In genomic region chr6:37054435-37055020, GRCm38 (mm10) we compare ENCODE assay signal across 8 mouse cellular contexts.
DNase-seq lines count a peak whose midpoint lies in the region; ATAC-seq lines count a peak whose summit lies in the region.

No protein-coding gene starts in this region.

- peak; percentile 13; the same call in 1 of the 2 replicates for ATAC-seq in heart, embryonic 14.5 days (ENCODE audit: insufficient number of reproducible peaks, insufficient read depth, low FRiP score, low read depth)
- no peak for ATAC-seq in monocyte, adult 5-6 weeks (replicated peaks; ENCODE audit: insufficient number of reproducible peaks, low FRiP score, low TSS enrichment, poor library complexity, severe bottlenecking)

- H3K36me3 ChIP-seq in heart, embryonic 14.5 days (ENCODE audit: control insufficient read depth, insufficient read depth, low read length) = no peaks in the 10 kb centered on the region

- peak; percentile 24 for DNase-seq in adrenal gland, adult 2 months
- DNase-seq in adrenal gland, adult 18-20 months (ENCODE audit: low spot score in 2 of 2) = no peak
- DNase-seq in kidney, postnatal 14 days = peak; percentile 52
- DNase-seq in kidney, adult 11 months = no peak
- peak; percentile 74 for DNase-seq in MN1 (ENCODE audit: low spot score)
- DNase-seq in retina, postnatal 1 day = peak; percentile 64

- H3K9ac ChIP-seq in heart, embryonic 14.5 days (ENCODE audit: low read length) = no peak overlapping the region

- no peaks in the 10 kb centered on the region for H3K9me3 ChIP-seq in heart, embryonic 14.5 days (ENCODE audit: control insufficient read depth, low read length)

- H3K27me3 ChIP-seq in heart, embryonic 14.5 days (ENCODE audit: control insufficient read depth, insufficient read depth, low read length) = no peaks in the 10 kb centered on the region

- H3K4me2 ChIP-seq in heart, embryonic 14.5 days (ENCODE audit: low read length) = no peak overlapping the region

- no peak overlapping the region for H3K27ac ChIP-seq in heart, embryonic 14.5 days (replicated peaks in 1 of 2; ENCODE audit: control insufficient read depth in 1 of 2, insufficient read depth in 1 of 2, low read depth in 2 of 2, low read length in 2 of 2)

- 38% methylated on average over 6 of the region's 6 CpGs for WGBS in heart, embryonic 14.5 days

- no peaks in the 10 kb centered on the region for H3K4me1 ChIP-seq in heart, embryonic 14.5 days (ENCODE audit: control insufficient read depth in 2 of 2, insufficient read depth in 2 of 2, low read length in 2 of 2)

- H3K4me3 ChIP-seq in heart, embryonic 14.5 days (ENCODE audit: control insufficient read depth in 1 of 2, insufficient read depth in 1 of 2, low read depth in 1 of 2, low read length in 2 of 2) = no peak overlapping the region

Comparison
In these comparisons a context has a peak if more than half of its experiments do, and no peak if none do; other contexts are left out.
1. DNase-seq: peak in adrenal gland, adult 2 months (single experiment), kidney, postnatal 14 days (single experiment), MN1 (single experiment) and retina, postnatal 1 day (single experiment); none in adrenal gland, adult 18-20 months (0 of 2) and kidney, adult 11 months (single experiment).